In genomic region chr3:34231593-34232328, GRCm38 (mm10) we compare ENCODE assay signal across 9 mouse cellular contexts.
A peak's percentile ranks its signal among the peaks of the same experiment; 100 is the strongest.
DNase-seq lines count a peak whose midpoint lies in the region; ATAC-seq and TF ChIP-seq lines count a peak whose summit lies in the region.
"Had no signal": no experiment of that assay in that cellular context is flagged by ENCODE, and none has a peak within 500 bp of the region (broad histone marks: within the 10 kb centered on the region; RNA-seq: fewer than 3 reads in every experiment).

No protein-coding gene starts in this region.

- TF ChIP-seq POLR2A in brain, embryonic 14.5 days (IDR thresholded peaks at IDR 0.05; ENCODE audit: borderline replicate concordance, extremely low read depth, insufficient read depth, insufficient read length, poor library complexity, severe bottlenecking) = no peak

- no peak overlapping the region for H3K4me2 ChIP-seq in midbrain, embryonic 11.5 days
- H3K4me2 ChIP-seq in kidney, embryonic 14.5 days (replicated peaks; ENCODE audit: low read depth, low read length) = no peak overlapping the region
- H3K4me2 ChIP-seq: limb, embryonic 15.5 days had no signal

- no peak overlapping the region for H3K9ac ChIP-seq in midbrain, embryonic 11.5 days (ENCODE audit: low read length)
- no peak overlapping the region for H3K9ac ChIP-seq in kidney, embryonic 14.5 days (ENCODE audit: low read depth, low read length)
- H3K9ac ChIP-seq: limb, embryonic 15.5 days had no signal

- H3K27me3 ChIP-seq in midbrain, embryonic 11.5 days (ENCODE audit: control insufficient read depth, insufficient read depth, low read length) = no peaks in the 10 kb centered on the region
- H3K27me3 ChIP-seq in kidney, embryonic 14.5 days (ENCODE audit: control insufficient read depth, insufficient read depth, low read length) = no peaks in the 10 kb centered on the region

- no peaks in the 10 kb centered on the region for H3K36me3 ChIP-seq in midbrain, embryonic 11.5 days (ENCODE audit: control insufficient read depth, insufficient read depth, low read length)
- H3K36me3 ChIP-seq in kidney, embryonic 14.5 days (ENCODE audit: control insufficient read depth, insufficient read depth, low read length) = no peaks in the 10 kb centered on the region
- H3K36me3 ChIP-seq: limb, embryonic 15.5 days had no signal

- peaks cover 13% of the 10 kb centered on the region for H3K4me1 ChIP-seq in midbrain, embryonic 11.5 days (ENCODE audit: control insufficient read depth, insufficient read depth, low read length)
- H3K4me1 ChIP-seq in kidney, embryonic 14.5 days (ENCODE audit: control insufficient read depth, insufficient read depth, low read length) = no peaks in the 10 kb centered on the region
- H3K4me1 ChIP-seq: limb, embryonic 15.5 days had no signal

- H3K27ac ChIP-seq in midbrain, embryonic 11.5 days (ENCODE audit: low read depth, low read length) = no peak overlapping the region
- H3K27ac ChIP-seq in kidney, embryonic 14.5 days (ENCODE audit: low read depth, low read length) = no peak overlapping the region
- H3K27ac ChIP-seq: limb, embryonic 15.5 days had no signal

- peak; percentile 2 for DNase-seq in cerebellum, adult 11-12 months
- DNase-seq in cerebellum, adult 9-11 months = no peak
- peak; percentile 86 for DNase-seq in brain, embryonic 14.5 days (ENCODE audit: low read depth)
- DNase-seq in frontal cortex, postnatal 36 days (ENCODE audit: low spot score in 2 of 2) = peak; percentile 26 to 46
- DNase-seq in midbrain, embryonic 11.5 days (ENCODE audit: low spot score, missing footprints) = peak; percentile 94
- DNase-seq in urinary bladder, postnatal 36 days (ENCODE audit: low spot score in 2 of 2) = no peak
- DNase-seq in urinary bladder, adult 18-20 months (ENCODE audit: low spot score in 2 of 2) = no peak

- TF ChIP-seq CTCF in brain, embryonic 14.5 days (IDR thresholded peaks at IDR 0.05; ENCODE audit: borderline replicate concordance, extremely low read depth, insufficient read depth, insufficient read length) = peak; percentile 41; the same call in 1 of the 2 replicates

- H3K9me3 ChIP-seq in midbrain, embryonic 11.5 days (ENCODE audit: control insufficient read depth, low read length) = no peaks in the 10 kb centered on the region
- no peaks in the 10 kb centered on the region for H3K9me3 ChIP-seq in kidney, embryonic 14.5 days (ENCODE audit: control insufficient read depth, low read length)
- H3K9me3 ChIP-seq: limb, embryonic 15.5 days had no signal

- 61% methylated on average over 9 of the region's 9 CpGs for WGBS in midbrain, embryonic 11.5 days
- 72% methylated on average over 9 of the region's 9 CpGs for WGBS in kidney, embryonic 14.5 days

- ATAC-seq in midbrain, embryonic 11.5 days (ENCODE audit: low FRiP score) = peak; percentile 70; the same call in 1 of the 2 replicates
- no peak for ATAC-seq in kidney, embryonic 14.5 days (ENCODE audit: low FRiP score, low TSS enrichment)

- H3K4me3 ChIP-seq in midbrain, embryonic 11.5 days (ENCODE audit: low read depth, low read length) = no peak overlapping the region
- no peak overlapping the region for H3K4me3 ChIP-seq in kidney, embryonic 14.5 days (ENCODE audit: low read length)
- H3K4me3 ChIP-seq: limb, embryonic 15.5 days had no signal

Comparison
In these comparisons a context has a peak if more than half of its experiments do, and no peak if none do; other contexts are left out.
1. DNase-seq: peak in cerebellum, adult 11-12 months (single experiment), brain, embryonic 14.5 days (single experiment), frontal cortex, postnatal 36 days (2 of 2) and midbrain, embryonic 11.5 days (single experiment); none in cerebellum, adult 9-11 months (single experiment), urinary bladder, postnatal 36 days (0 of 2) and urinary bladder, adult 18-20 months (0 of 2).